Mouse (Mus musculus) left cerebral cortex, adult 6 months (tissue): ENCODE measurements around the gene Nobox. TPM values are rescaled to one million over a fixed set of nuclear protein-coding genes. Genes with fewer than 3 reads are reported as not detected.

Source experiments
- long read RNA-seq, 2 experiments: library from polyadenylated mRNA; unstranded; transcript quantifications; one replicate each; pipeline ENCODE4 v2.0.0; 2019 to 2020
- polyA plus RNA-seq: library from polyadenylated mRNA; unstranded; fragments of <200 nt; fragmentation: Nextera tagmentation; gene quantifications from 2 replicates; pipeline ENCODE4 v1.2.3, GENCODE M21; 2021

The Nobox gene
- not detected in 2 replicates for polyA plus RNA-seq
- long read RNA-seq, experiment 1 = 0 reads
- long read RNA-seq, experiment 2 = 0 reads

GRCm38 (mm10) chr6:43309454-43309853 lies at the start of gene Nobox:
Nobox (minus strand) TSS chr6:43309554.

GRCm38 (mm10) chr6:43265363-43266041 lies 43.9 kb downstream of the Nobox start, which contains the start of gene Arhgef5:
Arhgef5 (plus strand) TSS chr6:43265582.

Other genes with a start within 250 kb of the Nobox start
- not detected in 2 replicates for gene Olfr441, start 203.2 kb downstream of the Nobox start, polyA plus RNA-seq
- gene Olfr237-ps1, start 163.0 kb downstream of the Nobox start, polyA plus RNA-seq = not detected in 2 replicates
- not detected in 2 replicates for gene Olfr437, start 146.3 kb downstream of the Nobox start, polyA plus RNA-seq
- not detected in 2 replicates for gene Olfr13, start 137.4 kb downstream of the Nobox start, polyA plus RNA-seq
- gene Olfr435, start 112.4 kb downstream of the Nobox start, polyA plus RNA-seq = not detected in 2 replicates
- gene Olfr434, start 96.5 kb downstream of the Nobox start, polyA plus RNA-seq = not detected in 2 replicates
- not detected in 2 replicates for gene Olfr47, start 78.0 kb downstream of the Nobox start, polyA plus RNA-seq
- 0.30 and 0.39 TPM in 2 replicates for gene Arhgef5, start 44.0 kb downstream of the Nobox start, polyA plus RNA-seq